Mouse (Mus musculus) right cerebral cortex, adult 2 months (tissue): ENCODE results near the gene Ccl11.

ENCODE experiments used
- DNase-seq, 2 experiments: peaks; one replicate each; pipeline ENCODE4 v3.0.0; 2021 to 2022; ENCODE audit warnings: low spot score in 2 of 2

The Ccl11 gene

GRCm38 (mm10) chr11:82047746-82048415 lies 9.7 kb upstream of the Ccl11 start:
- peak; percentile 23 to 29 for DNase-seq

GRCm38 (mm10) chr11:82053849-82054248 lies 3.8 kb upstream of the Ccl11 start:
- no peak for DNase-seq

GRCm38 (mm10) chr11:82062226-82062625 lies 4.6 kb downstream of the Ccl11 start:
- no peak for DNase-seq

GRCm38 (mm10) chr11:82063454-82063853 lies 5.8 kb downstream of the Ccl11 start:
- DNase-seq: no peak

GRCm38 (mm10) chr11:82066953-82067571 lies 9.4 kb downstream of the Ccl11 start:
- DNase-seq: peak in 1 of 2 experiments; percentile 8

GRCm38 (mm10) chr11:82071076-82071475 lies 13.5 kb downstream of the Ccl11 start:
- no peak for DNase-seq

- no peak for DNase-seq
These were observed 14.8 kb downstream of the Ccl11 start for GRCm38 (mm10) chr11:82072374-82072773.

GRCm38 (mm10) chr11:82072984-82073383 lies 15.4 kb downstream of the Ccl11 start:
- DNase-seq: no peak

- DNase-seq: no peak
These were observed 16.1 kb downstream of the Ccl11 start for GRCm38 (mm10) chr11:82073686-82074085.

- no peak for DNase-seq
These were observed 19.4 kb downstream of the Ccl11 start for GRCm38 (mm10) chr11:82077031-82077430.

- no peak for DNase-seq
These were observed 20.6 kb downstream of the Ccl11 start for GRCm38 (mm10) chr11:82078136-82078730.

- DNase-seq: no peak
These were observed 23.2 kb downstream of the Ccl11 start for GRCm38 (mm10) chr11:82080865-82081264.

- DNase-seq: no peak
These were observed 26.7 kb downstream of the Ccl11 start for GRCm38 (mm10) chr11:82084360-82084759.

- DNase-seq: no peak
These were observed 42.1 kb downstream of the Ccl11 start for GRCm38 (mm10) chr11:82099511-82100323.

GRCm38 (mm10) chr11:82101087-82101486 lies 43.5 kb downstream of the Ccl11 start:
- DNase-seq: no peak

GRCm38 (mm10) chr11:82101529-82101928 lies 43.9 kb downstream of the Ccl11 start, which contains the start of gene Ccl12:
Ccl12 (plus strand) TSS chr11:82101845.
- DNase-seq: no peak

- no peak for DNase-seq
These were observed 52.0 kb downstream of the Ccl11 start for GRCm38 (mm10) chr11:82109611-82110010.

- no peak for DNase-seq
These were observed 53.0 kb downstream of the Ccl11 start for GRCm38 (mm10) chr11:82110372-82111248.
